Mouse (Mus musculus) liver, embryonic 12.5 days (tissue): ENCODE data around the gene Dhx30. TPM values are rescaled to one million over a fixed set of nuclear protein-coding genes. Genes with fewer than 3 reads are reported as not detected.
"Not testable (repeated sequence)": the region's sequence is repeated elsewhere in the genome, so short reads cannot be mapped to it uniquely, and the experiment has no call there.

Experiments
- ATAC-seq: fragments of 200-750 bp; cut with Nextera tagmentation; 2 replicates; pipeline ENCODE4 v1.8.0; 2017; ENCODE audit warnings: moderate number of reproducible peaks, mild to moderate bottlenecking, moderate library complexity
- H3K27ac ChIP-seq: fragments of 300-500 bp; sonication (generic); 2 replicates; pipeline ENCODE4 v1.5.1; 2016; ENCODE audit warnings: mild to moderate bottlenecking
- H3K27me3 ChIP-seq: fragments of 300-500 bp; sonication (generic); replicated peaks from 2 replicates; pipeline ENCODE4 v1.6.1; 2016; ENCODE audit warnings: mild to moderate bottlenecking, moderate library complexity
- H3K36me3 ChIP-seq: fragments of 300-500 bp; sonication (generic); 2 replicates; pipeline ENCODE4 v1.6.1; 2016; ENCODE audit warnings: mild to moderate bottlenecking, moderate library complexity
- H3K4me1 ChIP-seq: fragments of 300-500 bp; sonication (generic); 2 replicates; pipeline ENCODE4 v1.6.1; 2016
- H3K4me2 ChIP-seq: fragments of 300-500 bp; sonication (generic); 2 replicates; pipeline ENCODE4 v1.6.1; 2016; ENCODE audit warnings: mild to moderate bottlenecking, moderate library complexity
- H3K4me3 ChIP-seq: fragments of 300-500 bp; sonication (generic); 2 replicates; pipeline ENCODE4 v1.5.1; 2016; ENCODE audit warnings: mild to moderate bottlenecking, moderate library complexity
- H3K9ac ChIP-seq: fragments of 300-500 bp; sonication (generic); 2 replicates; pipeline ENCODE4 v1.6.1; 2016; ENCODE audit warnings: mild to moderate bottlenecking, moderate library complexity
- H3K9me3 ChIP-seq: fragments of 300-500 bp; sonication (generic); replicated peaks from 2 replicates; pipeline ENCODE4 v1.6.1; 2016; ENCODE audit warnings: mild to moderate bottlenecking, moderate library complexity
- WGBS: fragments of 180-500 bp; shearing (Covaris S2); methylation state at CpG from one replicate; pipeline ENCODE4 v1.1.7; 2016; ENCODE audit not compliant: insufficient replicate concordance; 5-methylcytosine and 5-hydroxymethylcytosine counted together
- polyA plus RNA-seq: library from polyadenylated mRNA; unstranded; fragments of >200 nt; fragmentation: Nextera tagmentation; extraction: Ambion mirVana; gene quantifications from 2 replicates; pipeline ENCODE4 v1.2.1, GENCODE M21; 2016

Dhx30 gene
- polyA plus RNA-seq, 1 experiment from 2014 or later: 65.2 TPM

DNA sequence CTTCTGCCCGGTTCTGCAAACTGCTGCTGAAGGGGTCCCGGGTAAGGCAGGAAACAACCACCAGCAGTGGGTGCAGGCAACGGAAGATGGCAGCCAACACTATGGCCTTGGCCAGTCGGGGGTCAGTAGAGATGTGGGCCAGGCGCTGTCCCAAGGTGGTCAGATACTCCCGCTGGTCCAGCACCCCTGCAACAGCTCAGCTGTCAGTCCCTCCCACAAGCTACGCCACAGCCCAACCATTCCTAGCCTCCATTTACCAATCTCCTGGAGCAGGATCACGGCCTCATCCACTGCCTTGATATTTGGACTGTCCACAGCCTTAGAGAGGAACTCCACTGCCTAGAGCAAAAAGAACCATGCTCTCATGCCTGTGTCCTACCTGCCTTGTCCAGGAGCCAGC is 31.9 kb downstream of the Dhx30 start:
- Histone ChIP-seq H3K9ac (no peak overlapping the region), H3K4me1 (no peaks in the 10 kb centered on the region), H3K27me3 (no peaks in the 10 kb centered on the region), H3K36me3 (peaks cover 81% of the 10 kb centered on the region), H3K4me3 (no peak overlapping the region), H3K27ac (no peak overlapping the region), H3K9me3 (no peaks in the 10 kb centered on the region), H3K4me2 (no peak overlapping the region)
- no peak for ATAC-seq
- WGBS: 77% methylated on average over 8 of the region's 8 CpGs

DNA sequence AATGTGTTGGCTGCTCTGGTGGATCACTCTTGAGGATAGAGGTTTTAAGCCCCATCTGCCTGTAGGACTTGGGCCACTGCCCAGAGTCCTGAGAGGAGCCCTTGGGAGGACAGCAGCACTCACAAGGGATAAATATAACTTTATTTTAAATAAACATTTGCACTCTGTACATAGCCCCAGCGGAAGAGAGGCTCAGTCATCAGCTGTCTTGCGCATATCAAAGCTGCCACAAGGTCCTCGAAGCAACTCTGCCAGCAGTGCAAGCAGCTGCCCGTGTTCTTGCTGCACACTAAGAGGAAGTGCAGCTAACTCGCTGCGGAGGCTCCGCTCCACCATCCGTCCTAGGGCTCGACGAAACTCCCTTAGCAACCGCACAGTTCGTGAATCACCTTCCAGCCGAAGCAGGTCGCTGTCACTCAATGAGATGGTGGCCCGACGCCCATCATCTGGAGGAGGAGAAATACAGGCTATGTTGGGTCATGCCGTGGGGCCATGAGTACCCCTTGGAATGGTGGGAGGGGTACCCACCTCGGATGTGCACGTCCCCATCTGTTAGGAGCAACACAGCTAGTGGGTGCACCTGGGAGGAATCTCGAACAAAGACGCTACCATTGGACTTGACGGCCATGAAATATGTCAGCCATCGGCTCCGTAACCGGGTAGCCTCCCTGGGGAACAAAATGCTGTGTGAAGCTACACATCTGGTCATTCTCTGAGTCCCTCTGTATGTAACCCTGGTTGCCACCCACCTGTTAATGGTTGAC is 33.2 kb downstream of the Dhx30 start:
- ATAC-seq: no peak
- no peak overlapping the region for H3K27ac ChIP-seq
- no peaks in the 10 kb centered on the region for H3K4me1 ChIP-seq
- H3K36me3 ChIP-seq: peaks cover 77% of the 10 kb centered on the region
- no peak overlapping the region for H3K9ac ChIP-seq
- H3K9me3 ChIP-seq: no peaks in the 10 kb centered on the region
- 85% methylated on average over 25 of the region's 25 CpGs for WGBS
- H3K4me2 ChIP-seq: no peak overlapping the region
- no peak overlapping the region for H3K4me3 ChIP-seq
- H3K27me3 ChIP-seq: no peaks in the 10 kb centered on the region

DNA sequence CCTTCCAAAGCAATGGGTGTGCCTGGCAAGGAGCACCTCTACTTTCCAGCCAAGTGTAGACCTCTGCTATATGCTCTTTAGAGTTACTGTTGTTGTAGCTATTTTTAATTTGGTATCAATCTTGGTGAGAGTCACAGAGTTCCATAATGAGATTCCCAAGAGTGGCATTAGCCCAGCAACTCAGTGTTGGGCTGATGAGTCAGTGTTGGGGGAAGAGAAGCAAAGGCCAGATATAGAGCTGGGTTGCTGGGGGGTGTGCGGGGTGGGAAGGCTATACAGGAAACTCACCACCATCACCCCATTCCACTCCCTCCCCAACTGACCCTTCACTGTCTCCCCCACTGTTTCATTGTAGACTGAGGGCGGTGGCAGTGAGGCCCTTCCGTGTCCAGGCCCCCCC is 36.6 kb downstream of the Dhx30 start:
- H3K4me1 ChIP-seq: no peaks in the 10 kb centered on the region
- peaks cover 52% of the 10 kb centered on the region for H3K36me3 ChIP-seq
- no peak overlapping the region for H3K9ac ChIP-seq
- no peak overlapping the region for H3K4me3 ChIP-seq
- 79% methylated on average over 3 of the region's 3 CpGs for WGBS
- no peaks in the 10 kb centered on the region for H3K27me3 ChIP-seq
- H3K4me2 ChIP-seq: no peak overlapping the region
- ATAC-seq: no peak
- no peak overlapping the region for H3K27ac ChIP-seq
- no peaks in the 10 kb centered on the region for H3K9me3 ChIP-seq

DNA sequence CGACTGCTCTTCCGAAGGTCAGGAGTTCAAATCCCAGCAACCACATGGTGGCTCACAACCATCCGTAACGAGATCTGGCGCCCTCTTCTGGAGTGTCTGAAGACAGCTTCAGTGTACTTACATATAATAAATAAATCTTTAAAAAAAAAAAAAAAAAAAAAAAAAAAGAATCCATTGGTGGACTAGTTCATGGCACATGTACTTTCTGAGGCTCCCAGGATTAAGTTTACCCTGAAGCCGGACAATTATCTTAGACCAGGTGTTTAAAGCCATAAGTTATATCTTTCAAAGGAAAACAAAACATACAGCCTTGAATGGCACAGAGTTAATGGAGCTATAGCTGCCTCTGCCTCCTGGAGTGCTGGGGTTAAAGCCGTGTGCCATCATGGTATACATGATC is 41.2 kb downstream of the Dhx30 start:
- not testable (repeated sequence) for H3K27me3 ChIP-seq, H3K9ac ChIP-seq, H3K27ac ChIP-seq, ATAC-seq, H3K9me3 ChIP-seq, H3K4me3 ChIP-seq, H3K4me1 ChIP-seq, H3K4me2 ChIP-seq
- WGBS: 73% methylated on average over 4 of the region's 7 CpGs
- peaks cover 35% of the 10 kb centered on the region for H3K36me3 ChIP-seq

DNA sequence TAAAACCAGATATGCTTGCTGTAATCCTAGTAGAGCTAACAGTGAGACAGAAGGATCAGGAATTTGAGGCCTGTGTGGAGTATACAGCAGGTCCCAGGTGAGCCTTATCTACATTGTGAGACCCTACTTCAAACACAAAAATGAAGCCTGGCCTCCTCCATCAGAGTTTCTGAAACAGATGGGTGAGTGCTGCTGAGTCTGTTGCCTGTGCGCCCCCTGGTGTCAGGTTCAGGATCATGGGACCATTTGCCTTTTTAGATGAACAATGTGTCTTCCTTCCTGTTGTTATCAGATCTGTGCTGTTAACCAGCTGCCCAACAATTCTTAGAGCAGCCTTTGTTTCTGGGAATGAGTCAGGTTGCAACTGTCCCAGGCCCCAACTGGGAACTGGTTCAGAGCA is 45.8 kb downstream of the Dhx30 start:
- Histone ChIP-seq H3K36me3 (peaks cover 37% of the 10 kb centered on the region), H3K4me1 (no peaks in the 10 kb centered on the region), H3K4me3 (no peak overlapping the region), H3K27ac (no peak overlapping the region), H3K4me2 (no peak overlapping the region), H3K9ac (no peak overlapping the region), H3K27me3 (no peaks in the 10 kb centered on the region), H3K9me3 (no peaks in the 10 kb centered on the region)
- no peak for ATAC-seq
- 3% methylated on average over 1 of the region's 1 CpGs for WGBS

DNA sequence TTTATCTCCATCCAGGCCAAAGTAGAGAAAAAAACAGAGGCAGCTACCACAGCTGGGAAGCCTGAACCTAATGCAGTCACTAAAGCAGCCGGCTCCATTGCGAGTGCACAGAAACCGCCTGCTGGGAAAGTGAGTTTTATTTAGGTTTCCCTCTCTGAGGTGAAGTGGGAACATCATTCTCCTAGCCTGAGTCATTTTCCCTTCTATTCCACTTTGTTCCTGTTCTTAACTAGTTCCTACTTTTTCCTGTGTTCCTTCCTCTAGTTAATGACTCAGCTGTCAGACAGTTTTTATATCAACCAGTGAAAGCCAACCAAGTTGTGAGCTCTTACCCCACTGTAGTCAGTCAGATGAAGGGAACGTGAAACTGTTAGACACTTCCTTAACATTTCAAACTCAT is 46.6 kb downstream of the Dhx30 start:
- H3K4me1 ChIP-seq: no peaks in the 10 kb centered on the region
- no peak overlapping the region for H3K4me2 ChIP-seq
- no peak overlapping the region for H3K27ac ChIP-seq
- no peaks in the 10 kb centered on the region for H3K9me3 ChIP-seq
- H3K4me3 ChIP-seq: no peak overlapping the region
- no peak for ATAC-seq
- 61% methylated on average over 4 of the region's 4 CpGs for WGBS
- H3K9ac ChIP-seq: no peak overlapping the region
- H3K27me3 ChIP-seq: no peaks in the 10 kb centered on the region
- H3K36me3 ChIP-seq: peaks cover 37% of the 10 kb centered on the region

DNA sequence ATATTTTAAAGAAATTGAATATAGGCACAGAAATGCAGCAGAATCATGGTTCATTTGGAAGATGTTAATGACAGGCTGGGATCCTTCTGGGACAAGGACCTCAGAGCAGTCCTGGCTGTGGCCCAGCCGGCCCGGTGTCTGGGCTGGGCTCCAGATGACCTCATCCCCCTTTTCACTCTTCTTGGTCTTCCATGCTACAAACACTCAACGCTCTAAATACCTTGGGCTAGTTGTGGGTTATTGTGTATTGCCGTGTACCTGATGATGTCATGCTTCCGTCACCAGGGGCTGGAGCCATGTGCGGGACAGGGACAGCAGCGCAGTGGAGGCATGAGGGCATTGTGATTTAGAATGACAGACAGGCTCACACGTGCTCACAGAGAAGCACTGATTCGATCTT is 47.3 kb downstream of the Dhx30 start:
- Histone ChIP-seq H3K36me3 (peaks cover 37% of the 10 kb centered on the region), H3K4me3 (no peak overlapping the region), H3K27me3 (no peaks in the 10 kb centered on the region), H3K27ac (no peak overlapping the region), H3K4me1 (no peaks in the 10 kb centered on the region), H3K9me3 (no peaks in the 10 kb centered on the region), H3K9ac (no peak overlapping the region), H3K4me2 (no peak overlapping the region)
- 80% methylated on average over 9 of the region's 9 CpGs for WGBS
- no peak for ATAC-seq

DNA sequence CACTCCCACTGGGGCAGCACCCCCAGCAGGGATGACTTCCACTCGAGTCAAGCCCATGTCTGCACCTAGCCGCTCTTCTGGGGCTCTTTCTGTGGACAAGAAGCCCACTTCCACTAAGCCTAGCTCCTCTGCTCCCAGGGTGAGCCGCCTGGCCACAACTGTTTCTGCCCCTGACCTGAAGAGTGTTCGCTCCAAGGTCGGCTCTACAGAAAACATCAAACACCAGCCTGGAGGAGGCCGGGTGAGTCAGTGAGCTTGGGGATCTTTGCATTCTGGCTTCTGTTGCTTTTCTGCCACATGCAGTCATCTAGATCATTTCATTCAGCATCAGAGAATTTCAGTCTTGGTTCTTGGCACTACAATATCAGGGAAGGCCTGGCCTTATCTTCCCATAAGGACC is 48.9 kb downstream of the Dhx30 start:
- Histone ChIP-seq H3K27me3 (no peaks in the 10 kb centered on the region), H3K4me2 (no peak overlapping the region), H3K27ac (no peak overlapping the region), H3K9ac (no peak overlapping the region), H3K4me1 (no peaks in the 10 kb centered on the region), H3K36me3 (peaks cover 33% of the 10 kb centered on the region), H3K9me3 (no peaks in the 10 kb centered on the region), H3K4me3 (no peak overlapping the region)
- 65% methylated on average over 6 of the region's 6 CpGs for WGBS
- no peak for ATAC-seq

DNA sequence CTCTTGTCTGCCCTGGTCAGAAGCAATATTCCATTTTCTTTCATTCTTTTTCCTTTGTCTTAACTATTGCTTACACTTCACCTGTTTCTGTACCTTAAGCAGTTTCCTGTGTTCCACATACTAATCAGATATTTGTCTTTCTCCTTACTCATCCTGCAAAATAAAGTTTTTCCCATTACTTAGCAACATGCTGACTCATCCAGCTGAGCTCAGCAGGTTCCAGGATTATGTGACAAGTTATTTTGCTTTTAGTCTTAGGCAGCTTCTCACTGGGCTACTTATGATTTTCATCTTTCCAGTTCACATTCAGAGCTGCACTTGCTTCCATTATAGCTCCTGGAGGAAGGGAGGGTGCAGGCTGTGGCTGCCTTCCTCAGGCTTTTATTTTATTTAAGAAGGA is 53.0 kb downstream of the Dhx30 start:
- Histone ChIP-seq H3K4me3 (no peak overlapping the region), H3K36me3 (peaks cover 13% of the 10 kb centered on the region), H3K9ac (no peak overlapping the region), H3K9me3 (no peaks in the 10 kb centered on the region), H3K27me3 (no peaks in the 10 kb centered on the region), H3K27ac (no peak overlapping the region), H3K4me2 (no peak overlapping the region), H3K4me1 (no peaks in the 10 kb centered on the region)
- no peak for ATAC-seq

DNA sequence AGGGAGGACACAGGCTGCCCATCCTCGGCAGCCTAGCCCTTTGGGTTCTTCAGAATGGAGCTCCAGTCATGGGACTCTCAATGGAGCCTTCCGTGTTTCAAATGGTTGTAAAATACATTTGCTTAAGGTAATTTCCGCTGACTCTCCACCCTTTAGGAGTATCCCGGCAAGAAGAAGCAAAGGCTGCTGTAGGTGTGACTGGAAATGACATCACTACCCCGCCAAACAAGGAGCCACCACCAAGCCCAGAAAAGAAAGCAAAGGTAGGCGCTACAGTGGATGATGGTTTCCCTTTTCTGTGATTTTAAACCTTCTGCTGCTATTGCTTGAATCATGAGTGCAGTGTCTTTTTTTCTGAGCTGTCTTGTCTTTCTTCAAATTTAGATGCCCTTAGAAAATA is 54.8 kb downstream of the Dhx30 start:
- peaks cover 3% of the 10 kb centered on the region; the same call in 1 of the 2 replicates for H3K36me3 ChIP-seq
- H3K4me2 ChIP-seq: no peak overlapping the region
- no peaks in the 10 kb centered on the region for H3K4me1 ChIP-seq
- ATAC-seq: no peak
- H3K9me3 ChIP-seq: no peaks in the 10 kb centered on the region
- no peak overlapping the region for H3K4me3 ChIP-seq
- no peaks in the 10 kb centered on the region for H3K27me3 ChIP-seq
- no peak overlapping the region for H3K27ac ChIP-seq
- H3K9ac ChIP-seq: no peak overlapping the region
- WGBS: 76% methylated on average over 6 of the region's 6 CpGs

DNA sequence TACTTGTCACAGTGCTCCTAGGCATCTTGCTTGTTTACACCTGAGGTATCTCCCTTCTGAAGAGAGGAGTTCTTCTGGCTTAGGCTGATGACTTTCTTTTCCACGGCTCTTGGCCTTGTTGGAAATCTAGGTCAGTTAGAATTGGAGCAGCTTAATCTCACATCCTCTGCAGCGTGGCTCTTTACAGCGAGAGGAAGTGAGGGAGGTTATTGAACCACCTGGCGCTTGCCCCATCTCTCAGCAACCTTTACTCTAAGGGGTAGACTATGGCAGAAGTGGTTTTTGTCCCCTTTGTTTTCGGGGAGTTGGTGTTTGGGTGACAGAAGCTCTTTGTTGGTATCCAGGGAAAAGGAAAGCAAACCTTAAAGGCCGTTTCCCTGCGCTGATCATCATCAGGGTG is 55.2 kb downstream of the Dhx30 start:
- Histone ChIP-seq H3K9ac (no peak overlapping the region), H3K27ac (no peak overlapping the region), H3K4me2 (no peak overlapping the region), H3K36me3 (peaks cover 3% of the 10 kb centered on the region; the same call in 1 of the 2 replicates), H3K4me1 (no peaks in the 10 kb centered on the region), H3K9me3 (no peaks in the 10 kb centered on the region), H3K27me3 (no peaks in the 10 kb centered on the region), H3K4me3 (no peak overlapping the region)
- 70% methylated on average over 7 of the region's 7 CpGs for WGBS
- ATAC-seq: no peak

DNA sequence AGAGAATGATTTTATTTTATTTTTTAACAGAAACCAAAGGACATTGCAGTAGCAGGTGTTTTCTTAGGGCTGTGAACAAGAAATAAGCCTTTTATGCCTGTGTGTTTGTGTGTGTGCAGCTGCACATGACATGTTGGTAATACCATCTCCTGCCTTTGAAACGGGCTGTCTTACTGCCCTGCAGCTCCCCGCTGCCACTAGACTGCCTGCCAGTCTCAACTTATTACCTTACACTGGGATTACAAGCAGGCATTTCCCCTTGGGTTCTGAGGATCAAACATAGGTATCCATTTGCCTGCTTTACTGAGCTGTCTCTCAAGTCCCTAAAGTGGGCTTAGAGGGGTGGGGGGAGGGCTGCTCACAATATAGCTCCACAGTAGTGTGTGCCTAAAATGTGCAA is 56.9 kb downstream of the Dhx30 start:
- no peak overlapping the region for H3K27ac ChIP-seq
- no peak overlapping the region for H3K9ac ChIP-seq
- ATAC-seq: no peak
- H3K27me3 ChIP-seq: no peaks in the 10 kb centered on the region
- no peak overlapping the region for H3K4me2 ChIP-seq
- H3K4me3 ChIP-seq: no peak overlapping the region
- WGBS: 74% methylated on average over 2 of the region's 2 CpGs
- H3K4me1 ChIP-seq: no peaks in the 10 kb centered on the region
- H3K9me3 ChIP-seq: no peaks in the 10 kb centered on the region
- H3K36me3 ChIP-seq: peaks cover 3% of the 10 kb centered on the region; the same call in 1 of the 2 replicates

DNA sequence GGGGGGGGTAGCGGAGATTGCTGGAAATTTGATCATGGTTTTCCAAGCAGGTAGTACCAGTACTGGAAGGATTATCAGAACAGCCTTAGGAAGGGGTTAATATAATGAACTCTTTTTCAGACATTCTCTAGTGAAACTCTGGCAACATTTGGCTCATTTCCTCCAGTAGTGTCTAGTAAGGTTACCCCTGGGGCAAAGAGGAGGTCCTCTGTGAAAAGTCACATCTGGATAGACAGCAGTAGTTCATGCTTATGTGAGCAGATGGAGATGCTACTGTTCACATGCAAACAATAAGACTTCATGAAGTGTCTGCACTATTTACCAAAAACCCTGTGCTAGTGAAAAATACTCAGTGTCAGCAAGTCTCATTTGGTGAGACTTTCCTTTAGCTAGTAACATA is 60.4 kb downstream of the Dhx30 start:
- 89% methylated on average over 1 of the region's 1 CpGs for WGBS
- H3K27me3 ChIP-seq: no peaks in the 10 kb centered on the region
- no peak overlapping the region for H3K4me3 ChIP-seq
- no peak overlapping the region for H3K27ac ChIP-seq
- H3K4me1 ChIP-seq: no peaks in the 10 kb centered on the region
- H3K9me3 ChIP-seq: no peaks in the 10 kb centered on the region
- H3K4me2 ChIP-seq: no peak overlapping the region
- no peak overlapping the region for H3K9ac ChIP-seq
- ATAC-seq: no peak
- H3K36me3 ChIP-seq: no peaks in the 10 kb centered on the region
